Mouse (Mus musculus) myocyte (in vitro differentiated cells): ENCODE data around the gene Batf3. TPM values are rescaled to one million over a fixed set of nuclear protein-coding genes. Genes with fewer than 3 reads are reported as not detected.

Experiments
- H3K27me3 ChIP-seq: one replicate; pipeline ENCODE4 v1.6.1; 2011; ENCODE audit not compliant: control insufficient read depth, insufficient read depth, insufficient read length
- H3K36me3 ChIP-seq: one replicate; pipeline ENCODE4 v1.6.1; 2011; ENCODE audit not compliant: control insufficient read depth, insufficient read depth
- H3K4me2 ChIP-seq: one replicate; pipeline ENCODE4 v1.6.1; 2011; ENCODE audit warnings: low read depth, control low read depth
- H3K4me3 ChIP-seq: one replicate; pipeline ENCODE4 v1.5.1; 2011; ENCODE audit warnings: mild to moderate bottlenecking, control low read depth, moderate library complexity
- H3K79me2 ChIP-seq: one replicate; pipeline ENCODE4 v1.6.1; 2011; ENCODE audit not compliant: control insufficient read depth, insufficient read depth
- H3ac ChIP-seq: one replicate; pipeline ENCODE4 v1.6.1; 2011; ENCODE audit not compliant: control insufficient read depth, insufficient read length
- CEBPB ChIP-seq: IDR thresholded peaks from 2 replicates; pipeline ENCODE4 v1.6.1; 2011; ENCODE audit warnings: mild to moderate bottlenecking, moderate library complexity; ENCODE audit not compliant: poor library complexity, insufficient read depth, severe bottlenecking
- E2F4 ChIP-seq: IDR thresholded peaks from one replicate; pipeline ENCODE4 v1.6.1; 2011; ENCODE audit warnings: mild to moderate bottlenecking, control low read depth, moderate library complexity; ENCODE audit not compliant: insufficient read depth
- MAX ChIP-seq: IDR thresholded peaks from one replicate; pipeline ENCODE4 v1.6.1; 2011; ENCODE audit warnings: low read depth, mild to moderate bottlenecking, control low read depth
- MYOD1 ChIP-seq, 3 experiments: IDR thresholded peaks; one replicate each; pipeline ENCODE4 v1.6.1; 2011; ENCODE audit warnings: control low read depth in 2 of 3, low read depth in 2 of 3, mild to moderate bottlenecking in 2 of 3, moderate library complexity in 1 of 3; ENCODE audit not compliant: insufficient read length in 2 of 3, control insufficient read depth in 1 of 3
- MYOG ChIP-seq, 3 experiments: IDR thresholded peaks; one replicate each; pipeline ENCODE4 v1.6.1; 2011; ENCODE audit warnings: control low read depth in 2 of 3, low read depth in 2 of 3, mild to moderate bottlenecking in 2 of 3; ENCODE audit not compliant: insufficient read length in 2 of 3, control insufficient read depth in 1 of 3, insufficient read depth in 1 of 3
- POLR2A ChIP-seq: IDR thresholded peaks from one replicate; pipeline ENCODE4 v1.6.1; 2011; ENCODE audit warnings: low read depth, mild to moderate bottlenecking, control low read depth, moderate library complexity; ENCODE audit not compliant: insufficient read length
- POLR2AphosphoS2 ChIP-seq: IDR thresholded peaks from one replicate; pipeline ENCODE4 v1.6.1; 2011; ENCODE audit warnings: low read depth, control low read depth; ENCODE audit not compliant: insufficient read length
- REST ChIP-seq: IDR thresholded peaks from one replicate; pipeline ENCODE4 v1.6.1; 2011; ENCODE audit warnings: mild to moderate bottlenecking, control low read depth, moderate library complexity; ENCODE audit not compliant: insufficient read depth, insufficient read length
- SRF ChIP-seq: IDR thresholded peaks from one replicate; pipeline ENCODE4 v1.6.1; 2011; ENCODE audit warnings: low read depth; ENCODE audit not compliant: control insufficient read depth, insufficient read length
- TCF12 ChIP-seq: IDR thresholded peaks from one replicate; pipeline ENCODE4 v1.6.1; 2011; ENCODE audit warnings: mild to moderate bottlenecking, control low read depth; ENCODE audit not compliant: poor library complexity, insufficient read depth, severe bottlenecking
- TCF3 ChIP-seq: IDR thresholded peaks from one replicate; pipeline ENCODE4 v1.6.1; 2011; ENCODE audit warnings: low read depth, control low read depth; ENCODE audit not compliant: insufficient read length
- USF1 ChIP-seq: IDR thresholded peaks from one replicate; pipeline ENCODE4 v1.6.1; 2011; ENCODE audit warnings: low read depth, mild to moderate bottlenecking, control low read depth, moderate library complexity
- polyA plus RNA-seq: library from polyadenylated mRNA; unstranded; fragments of >200 nt; fragmentation: generic; extraction: Trizol; gene quantifications from one replicate; pipeline ENCODE4 v1.2.1, GENCODE M21; 2012; ENCODE audit warnings: missing spikeins

Batf3 gene
- polyA plus RNA-seq, 1 experiment: 0.07 TPM

- Histone ChIP-seq H3K4me3 (no peak overlapping the region), H3K79me2 (no peaks in the 10 kb centered on the region), H3ac (no peak overlapping the region), H3K36me3 (no peaks in the 10 kb centered on the region), H3K4me2 (no peak overlapping the region), H3K27me3 (peaks cover 20% of the 10 kb centered on the region)
- TF ChIP-seq REST (no peak), MYOG (IDR thresholded peaks at IDR 0.05; ENCODE audit: control insufficient read depth in 1 of 3, insufficient read depth in 1 of 3, insufficient read length in 2 of 3, low read depth in 2 of 3) (no peak), TCF3 (no peak), TCF12 (no peak)
Observed at GRCm38 (mm10) chr1:191150924-191151605, 53.4 kb downstream of the Batf3 start.

- Histone ChIP-seq H3K36me3 (no peaks in the 10 kb centered on the region), H3K4me2 (no peak overlapping the region), H3K4me3 (no peak overlapping the region), H3ac (no peak overlapping the region), H3K79me2 (no peaks in the 10 kb centered on the region), H3K27me3 (peaks cover 20% of the 10 kb centered on the region)
- TF ChIP-seq CEBPB (no peak), TCF3 (no peak), SRF (no peak)
Observed at GRCm38 (mm10) chr1:191153052-191153451, 55.4 kb downstream of the Batf3 start.

DNA sequence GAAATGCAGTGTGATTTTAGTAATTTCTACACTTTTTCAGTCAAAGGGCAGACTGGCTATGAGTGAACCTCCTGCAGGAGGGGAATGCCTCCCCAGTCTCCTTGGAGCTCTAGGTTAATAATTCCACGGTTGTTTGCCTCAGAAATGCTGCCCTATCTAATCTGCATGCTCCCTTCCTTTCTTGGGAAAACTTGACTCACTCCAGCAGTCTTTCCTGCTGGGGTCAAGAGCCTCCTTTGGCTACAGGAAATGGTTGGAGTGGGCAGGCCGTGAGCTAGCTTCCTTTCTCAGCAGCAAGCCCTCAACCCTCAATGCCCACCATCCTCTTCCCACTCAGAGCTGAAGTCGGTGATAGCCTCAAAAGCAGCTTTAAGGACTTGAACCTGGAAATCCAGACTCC, 56.7 kb downstream of the Batf3 start:
- Histone ChIP-seq H3K36me3 (no peaks in the 10 kb centered on the region), H3K27me3 (peaks cover 26% of the 10 kb centered on the region), H3K79me2 (no peaks in the 10 kb centered on the region), H3K4me2 (no peak overlapping the region), H3ac (no peak overlapping the region), H3K4me3 (no peak overlapping the region)
- TF ChIP-seq REST (no peak), USF1 (no peak), MAX (no peak), POLR2AphosphoS2 (no peak), CEBPB (no peak), MYOG (IDR thresholded peaks at IDR 0.05; ENCODE audit: control insufficient read depth in 1 of 3, insufficient read depth in 1 of 3, insufficient read length in 2 of 3, low read depth in 2 of 3) (no peak), TCF12 (no peak), MYOD1 (IDR thresholded peaks at IDR 0.05; ENCODE audit: control insufficient read depth in 1 of 3, insufficient read length in 2 of 3, low read depth in 2 of 3) (no peak), E2F4 (no peak), SRF (no peak), TCF3 (no peak), POLR2A (no peak)

Other genes with a start within 250 kb of the Batf3 start
- 18.9 TPM for gene Rps6kc1, start 186.1 kb upstream of the Batf3 start, polyA plus RNA-seq
- 17.7 TPM for gene Angel2, start 172.7 kb upstream of the Batf3 start, polyA plus RNA-seq
- 20.0 TPM for gene Vash2, start 118.6 kb upstream of the Batf3 start, polyA plus RNA-seq
- gene Flvcr1, start 71.7 kb upstream of the Batf3 start, polyA plus RNA-seq: 2.2 TPM
- gene Spata45, start 61.2 kb upstream of the Batf3 start, polyA plus RNA-seq: not detected
- gene Tatdn3, start 34.9 kb upstream of the Batf3 start, polyA plus RNA-seq: 10.7 TPM
- gene Nsl1, start 34.8 kb upstream of the Batf3 start, polyA plus RNA-seq: 4.4 TPM
- gene Fam71a, start 67.0 kb downstream of the Batf3 start, polyA plus RNA-seq: not detected
- 59.6 TPM for gene Atf3, start 120.2 kb downstream of the Batf3 start, polyA plus RNA-seq
- gene Nenf, start 220.3 kb downstream of the Batf3 start, polyA plus RNA-seq: 143 TPM
- 12.1 TPM for gene Tmem206, start 228.1 kb downstream of the Batf3 start, polyA plus RNA-seq